Mouse (Mus musculus) embryonic fibroblast, embryonic 13.5 days (primary cell): ENCODE measurements around the gene Baz2b.

Source experiments
- CTCF ChIP-seq: IDR thresholded peaks from 2 replicates; pipeline ENCODE4 v1.5.1; 2011; ENCODE audit warnings: mild to moderate bottlenecking, control low read depth, low read length, moderate library complexity, borderline replicate concordance; ENCODE audit not compliant: insufficient read depth
- POLR2A ChIP-seq: IDR thresholded peaks from 2 replicates; pipeline ENCODE4 v1.6.1; 2011; ENCODE audit warnings: low read depth, mild to moderate bottlenecking, control low read depth, low read length, moderate library complexity

GRCm38 (mm10) chr2:59954791-59955190, 254.8 kb downstream of the Baz2b start:
- TF ChIP-seq CTCF (no peak), POLR2A (no peak)
